Mouse (Mus musculus) ES-Bruce4 (cell line): ENCODE data around the gene Dab1. TPM values are rescaled to one million over a fixed set of nuclear protein-coding genes. Genes with fewer than 3 reads are reported as not detected.
A peak's percentile ranks its signal among the peaks of the same experiment; 100 is the strongest.

Source experiments
- H3K27ac ChIP-seq: 2 replicates; pipeline ENCODE4 v1.5.1; 2012; ENCODE audit warnings: low read length, inconsistent platforms; ENCODE audit not compliant: insufficient read depth
- H3K27me3 ChIP-seq: 2 replicates; pipeline ENCODE4 v1.6.1; 2012; ENCODE audit warnings: mild to moderate bottlenecking, low read length, inconsistent platforms; ENCODE audit not compliant: control insufficient read depth, poor library complexity, insufficient read depth, severe bottlenecking
- H3K36me3 ChIP-seq: 2 replicates; pipeline ENCODE4 v1.6.1; 2012; ENCODE audit warnings: inconsistent platforms, mild to moderate bottlenecking, low read length, moderate library complexity; ENCODE audit not compliant: control insufficient read depth, poor library complexity, insufficient read depth, severe bottlenecking
- H3K4me1 ChIP-seq: one replicate; pipeline ENCODE4 v1.8.1; 2011; ENCODE audit warnings: low read length; ENCODE audit not compliant: control insufficient read depth, insufficient read depth
- H3K4me3 ChIP-seq: 2 replicates; pipeline ENCODE4 v1.5.1; 2011; ENCODE audit warnings: low read depth, mild to moderate bottlenecking, low read length
- H3K9ac ChIP-seq: 2 replicates; pipeline ENCODE4 v1.6.1; 2012; ENCODE audit warnings: low read depth, mild to moderate bottlenecking, inconsistent platforms; ENCODE audit not compliant: poor library complexity, severe bottlenecking
- H3K9me3 ChIP-seq: replicated peaks from 2 replicates; pipeline ENCODE4 v1.6.1; 2012; ENCODE audit warnings: mild to moderate bottlenecking, low read length, inconsistent platforms; ENCODE audit not compliant: control insufficient read depth, poor library complexity, insufficient read depth, severe bottlenecking
- CTCF ChIP-seq: IDR thresholded peaks from one replicate; pipeline ENCODE4 v1.8.1; 2011; ENCODE audit warnings: low read depth, low read length
- EP300 ChIP-seq: IDR thresholded peaks from 2 replicates; pipeline ENCODE4 v1.6.1; 2011; ENCODE audit warnings: low read depth, low read length; ENCODE audit not compliant: insufficient read depth
- POLR2A ChIP-seq: IDR thresholded peaks from one replicate; pipeline ENCODE4 v1.8.1; 2011; ENCODE audit warnings: low read length; ENCODE audit not compliant: insufficient read depth
- polyA plus RNA-seq: library from polyadenylated mRNA; stranded (reverse); fragments of >200 nt; gene quantifications from 2 replicates; pipeline ENCODE4 v1.2.4, GENCODE M21; 2011; ENCODE audit warnings: low read depth; ENCODE audit not compliant: missing spikeins, insufficient read depth, insufficient read length

Dab1 gene
- polyA plus RNA-seq, 1 experiment = 4.8 TPM

DNA sequence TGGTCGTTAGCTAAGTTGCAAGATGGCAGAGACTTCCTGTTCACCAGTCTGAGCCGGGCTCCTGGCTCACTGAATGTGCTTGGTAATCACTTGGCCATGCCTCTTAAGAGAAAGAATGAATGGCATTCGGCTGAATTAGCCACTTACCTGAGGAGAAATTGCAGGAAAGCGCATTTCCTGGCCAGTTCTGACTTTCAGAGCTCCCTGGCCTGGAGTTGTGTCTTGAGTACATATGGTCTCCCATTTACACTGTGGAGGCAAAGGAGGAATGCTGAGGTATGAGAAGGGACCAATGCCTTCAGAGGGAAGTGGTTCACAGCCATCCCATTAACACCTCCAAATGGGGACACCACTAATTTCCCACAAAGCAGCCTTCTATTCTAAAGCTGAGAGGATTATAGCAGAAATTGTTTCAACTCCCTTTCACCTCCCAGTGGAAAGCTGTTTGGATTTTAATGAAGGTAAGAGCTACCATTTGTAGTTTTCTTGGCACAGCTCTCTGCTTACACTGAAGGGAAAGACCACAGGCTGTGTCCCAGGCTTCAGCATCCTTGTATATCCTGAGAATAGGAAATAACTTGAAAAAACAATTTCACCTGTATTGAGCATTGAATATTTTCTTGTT lies 931.5 kb downstream of the Dab1 start:
- no peaks in the 10 kb centered on the region for H3K4me1 ChIP-seq

GRCm38 (mm10) chr4:104551390-104552070 lies 932.4 kb downstream of the Dab1 start:
- Histone ChIP-seq H3K27me3 (no peaks in the 10 kb centered on the region), H3K9me3 (no peaks in the 10 kb centered on the region), H3K36me3 (no peaks in the 10 kb centered on the region), H3K4me3 (no peak overlapping the region), H3K27ac (no peak overlapping the region), H3K4me1 (no peaks in the 10 kb centered on the region), H3K9ac (no peak overlapping the region)
- TF ChIP-seq POLR2A (no peak), EP300 (no peak), CTCF (no peak)

More for the DNA sequence above, 931.5 kb downstream of the Dab1 start:
- H3K27ac ChIP-seq = no peak overlapping the region
- H3K9me3 ChIP-seq = no peaks in the 10 kb centered on the region
- H3K27me3 ChIP-seq = no peaks in the 10 kb centered on the region
- TF ChIP-seq EP300 (no peak), CTCF (no peak), POLR2A (no peak)
- no peak overlapping the region for H3K4me3 ChIP-seq
- no peaks in the 10 kb centered on the region for H3K36me3 ChIP-seq
- H3K9ac ChIP-seq = no peak overlapping the region

DNA sequence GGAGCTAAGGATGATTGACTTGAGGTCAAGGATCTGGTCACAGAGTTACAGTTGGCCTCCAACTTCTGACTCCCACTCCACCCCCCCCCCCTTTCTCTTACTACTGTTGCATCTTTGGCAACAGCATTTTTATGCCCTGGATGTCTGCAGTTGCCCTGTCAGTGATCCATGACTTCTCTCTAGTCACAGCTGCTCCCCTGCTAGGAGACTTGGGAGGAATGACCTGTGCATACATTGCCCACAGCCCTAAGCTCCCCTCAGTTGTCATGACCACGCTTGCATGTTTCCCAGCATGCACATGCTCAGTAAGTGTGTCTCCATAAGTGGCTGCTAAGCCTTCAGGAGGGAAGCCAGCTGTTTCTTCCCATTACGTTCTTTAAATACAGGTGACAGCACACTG lies 936.2 kb downstream of the Dab1 start:
- no peaks in the 10 kb centered on the region for H3K9me3 ChIP-seq
- H3K9ac ChIP-seq = no peak overlapping the region
- H3K27ac ChIP-seq = no peak overlapping the region
- no peak for TF ChIP-seq POLR2A
- no peak for TF ChIP-seq EP300
- TF ChIP-seq CTCF = no peak
- no peaks in the 10 kb centered on the region; the same call in 1 of the 2 replicates for H3K27me3 ChIP-seq
- H3K4me1 ChIP-seq = no peaks in the 10 kb centered on the region
- no peaks in the 10 kb centered on the region for H3K36me3 ChIP-seq
- H3K4me3 ChIP-seq = no peak overlapping the region

DNA sequence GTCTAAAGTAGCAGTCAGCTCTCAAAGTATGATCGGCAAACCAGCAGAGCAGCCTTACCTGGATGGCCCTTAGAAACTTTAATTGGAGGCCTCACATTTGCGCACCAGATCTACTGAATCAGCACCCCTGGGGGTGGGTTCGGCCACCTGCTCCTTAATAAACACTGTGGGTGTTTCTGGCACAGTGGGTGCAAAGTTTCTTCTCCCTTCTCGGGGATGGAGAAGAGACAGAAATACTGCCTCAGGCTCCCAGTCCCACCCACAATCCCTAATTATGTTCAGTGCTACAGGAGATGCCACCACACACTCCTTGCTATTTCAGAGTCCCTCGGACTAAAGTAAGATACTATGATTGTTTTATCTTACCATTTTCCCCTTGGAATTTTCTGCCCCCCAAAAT lies 944.4 kb downstream of the Dab1 start:
- H3K4me1 ChIP-seq = no peaks in the 10 kb centered on the region
- no peak overlapping the region for H3K27ac ChIP-seq
- no peak overlapping the region for H3K9ac ChIP-seq
- H3K9me3 ChIP-seq = no peaks in the 10 kb centered on the region
- H3K4me3 ChIP-seq = no peak overlapping the region
- H3K27me3 ChIP-seq = no peaks in the 10 kb centered on the region
- no peaks in the 10 kb centered on the region for H3K36me3 ChIP-seq
- TF ChIP-seq CTCF (no peak), EP300 (no peak), POLR2A (no peak)

- no peak overlapping the region for H3K4me3 ChIP-seq
- H3K9ac ChIP-seq = no peak overlapping the region
- no peaks in the 10 kb centered on the region for H3K27me3 ChIP-seq
- H3K9me3 ChIP-seq = no peaks in the 10 kb centered on the region
- H3K27ac ChIP-seq = no peak overlapping the region
- H3K4me1 ChIP-seq = no peaks in the 10 kb centered on the region
- no peak for TF ChIP-seq POLR2A
- TF ChIP-seq EP300 = no peak
- peak; percentile 5 for TF ChIP-seq CTCF
- no peaks in the 10 kb centered on the region for H3K36me3 ChIP-seq
These were observed 951.4 kb downstream of the Dab1 start for GRCm38 (mm10) chr4:104570523-104570922.

DNA sequence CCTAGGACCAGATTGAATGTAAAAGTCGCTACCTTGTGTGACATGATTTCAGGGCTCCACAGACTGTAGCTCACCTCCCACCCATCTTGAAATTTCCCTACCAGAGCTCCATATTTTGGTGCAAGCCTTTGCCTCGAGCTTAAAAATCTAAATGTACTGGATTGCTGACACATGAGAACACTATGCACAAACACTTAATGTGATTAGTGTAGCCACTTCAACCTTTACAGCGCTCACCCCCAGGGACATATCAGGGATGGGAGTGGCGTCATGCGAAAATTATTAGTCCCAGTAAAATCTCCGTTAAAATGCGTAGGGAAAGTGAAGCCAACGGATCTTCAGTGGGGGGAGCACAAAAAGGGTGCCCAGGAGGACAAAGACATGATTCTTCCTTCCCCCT lies 953.3 kb downstream of the Dab1 start:
- H3K9ac ChIP-seq = no peak overlapping the region
- H3K27me3 ChIP-seq = no peaks in the 10 kb centered on the region
- H3K4me1 ChIP-seq = no peaks in the 10 kb centered on the region
- no peaks in the 10 kb centered on the region for H3K9me3 ChIP-seq
- no peak for TF ChIP-seq POLR2A
- no peak for TF ChIP-seq EP300
- TF ChIP-seq CTCF = no peak
- H3K36me3 ChIP-seq = no peaks in the 10 kb centered on the region
- H3K4me3 ChIP-seq = no peak overlapping the region
- H3K27ac ChIP-seq = no peak overlapping the region
